Mouse (Mus musculus) cerebral cortex, adult 2 months (tissue): ENCODE data around the gene Nckipsd.

Source experiments
- whole genome bisulfite sequencing: fragments of 180-500 bp; shearing (Covaris S2); methylation state at CpG from one replicate; pipeline ENCODE4 v1.1.7; 2018; 5-methylcytosine and 5-hydroxymethylcytosine counted together

Gene Nckipsd

GRCm38 (mm10) chr9:108808163-108808665, at the start of gene Nckipsd:
Gene Nckipsd (plus strand): TSS chr9:108808368.
- WGBS: under 1% methylated on average over 62 of the region's 62 CpGs

- 96% methylated on average over 20 of the region's 20 CpGs for WGBS
These were observed 49.0 kb upstream of the Nckipsd start for GRCm38 (mm10) chr9:108759121-108759520.

DNA sequence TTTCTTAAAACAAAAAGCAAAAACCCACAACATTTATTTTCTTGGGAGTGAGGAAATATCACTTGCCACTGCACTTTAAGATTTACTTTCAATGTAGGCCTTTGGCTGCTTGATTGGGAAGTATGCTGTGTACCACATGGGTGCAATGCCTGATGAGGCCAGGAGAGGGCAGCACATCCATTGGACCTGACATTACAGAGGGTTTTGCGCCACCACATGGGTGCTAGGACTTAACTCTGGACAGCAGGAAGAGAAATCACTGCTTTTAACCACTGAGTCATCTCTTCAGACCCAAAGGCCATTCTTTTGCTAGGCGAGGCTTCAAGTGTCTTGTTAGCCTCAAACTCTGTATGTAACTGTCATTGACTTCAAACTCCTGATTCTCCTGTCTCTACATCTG, 48.4 kb upstream of the Nckipsd start:
- WGBS: 85% methylated on average over 2 of the region's 2 CpGs

- 74% methylated on average over 10 of the region's 10 CpGs for WGBS
These were observed 43.2 kb upstream of the Nckipsd start for GRCm38 (mm10) chr9:108764971-108765370.

DNA sequence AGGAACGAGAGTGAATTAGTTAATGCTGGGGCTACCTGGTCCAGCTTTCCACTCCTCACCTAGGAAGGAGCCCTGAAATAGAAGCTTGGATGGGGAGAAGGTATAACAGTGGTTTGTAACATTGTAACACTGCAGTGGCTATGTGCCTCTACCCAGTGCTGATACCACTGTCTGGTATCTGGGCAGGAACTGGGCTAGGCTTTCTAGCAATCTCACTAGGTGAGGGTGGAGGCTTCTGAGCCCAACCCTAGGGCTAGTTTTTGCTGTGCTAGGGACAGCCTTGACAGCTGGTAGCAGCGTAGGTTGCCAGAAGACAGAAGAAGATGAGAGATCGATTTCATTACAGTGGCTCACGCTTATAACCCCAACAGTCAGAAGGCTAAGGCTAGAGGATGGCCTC, 31.6 kb upstream of the Nckipsd start:
- WGBS: 88% methylated on average over 4 of the region's 4 CpGs

DNA sequence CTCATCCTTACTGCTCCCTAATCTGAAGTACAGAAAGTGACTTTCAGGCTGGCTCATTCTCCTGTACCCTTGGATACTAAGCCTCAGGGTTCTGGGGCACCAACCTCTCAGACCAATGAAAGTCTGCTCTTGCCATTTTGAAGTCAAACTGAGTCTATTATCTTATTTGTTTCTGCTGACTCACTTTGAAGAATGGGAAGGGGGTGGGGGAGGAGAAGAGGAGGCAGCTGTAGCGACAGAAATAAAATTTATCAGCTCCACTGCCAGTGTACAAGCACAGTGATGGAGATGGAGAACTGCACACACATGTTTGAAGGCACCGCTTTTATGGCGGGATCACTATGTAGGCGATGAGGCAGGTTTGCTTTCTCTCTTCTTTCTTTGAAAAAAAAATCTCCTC, 30.9 kb upstream of the Nckipsd start:
- WGBS: 70% methylated on average over 4 of the region's 4 CpGs

- WGBS: 39% methylated on average over 5 of the region's 5 CpGs
These were observed 27.2 kb upstream of the Nckipsd start for GRCm38 (mm10) chr9:108780959-108781358.

DNA sequence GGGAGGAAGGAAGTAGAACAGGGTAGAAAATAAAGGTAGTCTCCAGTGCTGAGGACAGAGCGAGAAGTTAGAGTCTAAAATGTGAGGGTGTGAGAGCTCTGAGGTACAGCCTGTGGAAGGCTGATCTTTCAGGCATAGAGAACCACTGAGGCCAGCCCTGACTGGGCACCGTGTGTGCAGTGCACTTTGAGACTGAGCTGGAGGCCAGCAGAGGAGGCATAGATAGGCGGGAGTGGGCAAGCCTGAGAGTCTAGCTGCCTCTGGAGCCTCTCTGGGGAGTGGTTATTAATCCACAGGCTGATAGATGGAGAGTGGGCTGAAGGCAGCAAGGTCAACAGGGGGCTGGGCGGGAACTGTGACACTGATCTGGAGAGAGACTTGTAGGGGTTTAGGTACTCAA, 26.3 kb upstream of the Nckipsd start:
- WGBS: 76% methylated on average over 4 of the region's 4 CpGs

DNA sequence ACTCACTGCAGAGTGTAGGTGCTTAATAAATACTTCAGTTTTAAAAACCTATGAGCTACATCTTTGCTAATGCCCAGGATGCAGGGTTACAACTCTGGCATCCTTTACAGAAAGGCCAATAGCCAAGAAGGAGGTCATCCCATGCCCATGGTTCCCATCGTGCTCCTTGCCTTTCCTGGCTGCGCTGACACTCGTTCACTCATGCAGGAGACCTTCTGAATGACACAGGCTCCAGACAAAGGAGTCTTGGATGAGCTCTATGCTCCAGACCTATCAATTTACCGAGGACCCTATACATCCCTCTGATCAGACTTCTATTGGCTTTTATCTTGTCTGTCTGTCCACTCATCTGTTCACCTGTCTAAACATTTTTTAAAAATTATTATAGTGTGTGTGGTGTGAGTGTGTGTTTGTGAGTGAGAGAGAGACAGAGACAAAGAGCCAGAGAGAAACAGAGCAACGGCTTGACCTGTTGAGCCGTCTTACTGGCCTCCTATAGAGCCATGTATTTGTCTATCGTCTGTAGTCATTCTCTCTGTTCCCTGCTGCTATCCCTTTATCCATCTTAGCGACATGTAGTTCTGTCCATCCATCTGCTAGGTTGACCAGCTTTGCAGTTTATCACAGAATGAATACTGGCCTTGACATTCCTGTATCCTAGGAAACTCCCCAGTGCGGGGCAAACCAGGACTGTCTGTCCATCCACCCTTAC, 25.2 kb upstream of the Nckipsd start:
- 22% methylated on average over 9 of the region's 9 CpGs for WGBS

- WGBS: under 1% methylated on average over 56 of the region's 56 CpGs
These were observed 24.4 kb upstream of the Nckipsd start, which contains the start of gene Ip6k2 for GRCm38 (mm10) chr9:108783548-108784463. Gene Ip6k2 (plus strand): TSS chr9:108783796.

DNA sequence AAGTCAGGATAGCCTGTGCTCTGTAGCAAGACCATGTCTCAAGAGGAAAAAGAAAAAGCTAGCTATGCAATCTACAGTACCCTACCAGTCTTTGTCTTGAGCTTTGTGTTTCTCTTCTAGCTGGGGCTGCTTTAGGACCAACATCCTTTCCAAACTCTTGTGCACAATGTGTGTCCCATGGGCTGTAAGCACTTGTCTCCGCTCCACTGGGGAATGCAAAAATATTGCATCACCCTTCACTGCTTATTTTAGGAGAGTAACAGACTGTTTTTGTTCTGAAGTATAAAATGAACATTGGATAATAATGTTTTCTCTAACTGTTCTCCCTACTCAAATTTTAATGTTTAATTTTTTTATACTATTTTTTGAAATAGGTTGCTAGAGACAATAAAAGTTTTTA, 21.7 kb upstream of the Nckipsd start:
- WGBS: 23% methylated on average over 1 of the region's 1 CpGs

- WGBS: 62% methylated on average over 2 of the region's 2 CpGs
These were observed 21.1 kb upstream of the Nckipsd start for GRCm38 (mm10) chr9:108787080-108787479.

- WGBS: 59% methylated on average over 3 of the region's 3 CpGs
These were observed 19.5 kb upstream of the Nckipsd start for GRCm38 (mm10) chr9:108788713-108789112.

GRCm38 (mm10) chr9:108792307-108792706, 15.9 kb upstream of the Nckipsd start:
- 56% methylated on average over 1 of the region's 1 CpGs for WGBS

DNA sequence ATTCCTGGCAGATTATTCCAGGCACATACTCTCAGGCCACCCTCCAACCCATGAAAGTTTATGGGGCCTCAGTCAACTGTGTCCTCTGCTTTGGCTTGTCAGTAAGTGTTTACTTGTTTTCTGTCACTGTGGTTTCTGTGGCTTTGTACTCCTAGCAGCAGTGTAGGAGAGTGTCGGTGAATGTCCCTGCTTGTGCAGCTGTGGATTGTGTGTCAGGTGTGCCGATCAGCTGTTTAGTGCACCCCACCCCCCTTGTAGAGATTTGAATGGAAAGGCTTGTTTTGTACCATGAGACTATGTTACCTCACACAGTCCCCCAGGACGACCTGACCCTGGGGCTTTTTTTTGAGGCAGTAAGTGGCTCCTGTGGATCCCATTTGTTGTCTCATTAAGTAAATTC, 15.4 kb upstream of the Nckipsd start:
- 30% methylated on average over 3 of the region's 3 CpGs for WGBS

DNA sequence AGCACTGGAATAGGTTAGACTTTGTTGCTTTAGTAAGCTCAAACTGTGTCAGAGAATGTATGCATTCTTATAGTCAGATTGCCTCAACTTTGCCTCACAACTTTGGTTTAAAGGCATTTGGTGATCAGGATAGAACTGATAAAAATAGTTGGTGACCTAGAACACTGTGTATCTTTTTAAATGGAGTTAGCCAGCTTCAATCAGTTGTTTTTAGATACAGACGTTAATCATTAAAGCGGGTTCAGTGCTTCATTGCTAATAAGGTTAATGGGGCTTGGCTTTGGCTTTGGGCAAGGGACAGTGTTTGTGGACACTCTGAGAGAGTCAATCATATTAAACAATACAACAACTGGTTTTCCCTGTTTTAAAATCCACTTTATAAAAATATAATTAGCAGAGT, 12.9 kb upstream of the Nckipsd start:
- 45% methylated on average over 2 of the region's 2 CpGs for WGBS

DNA sequence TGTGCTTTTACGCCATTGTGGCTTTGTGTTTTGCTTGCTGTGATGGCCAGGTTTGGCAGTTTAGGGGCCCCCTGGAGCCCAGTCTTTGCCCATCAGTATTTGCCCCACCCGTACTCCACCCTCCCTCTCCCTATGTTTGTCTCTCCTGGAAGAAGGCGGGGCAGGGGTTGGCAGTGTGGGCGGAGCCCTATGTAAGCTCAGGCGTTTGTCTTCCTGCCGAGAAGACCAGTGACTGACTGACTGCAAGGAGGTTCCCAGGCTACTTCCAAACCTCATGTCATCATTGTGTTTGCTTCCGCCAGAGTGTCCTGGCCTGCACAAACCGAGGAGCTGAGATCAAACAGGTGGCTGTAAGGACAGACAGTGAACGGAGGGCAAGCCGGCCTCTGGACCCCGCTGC, 12.4 kb upstream of the Nckipsd start:
- 26% methylated on average over 11 of the region's 11 CpGs for WGBS

GRCm38 (mm10) chr9:108796351-108796981, 11.7 kb upstream of the Nckipsd start:
- WGBS: 27% methylated on average over 4 of the region's 4 CpGs

DNA sequence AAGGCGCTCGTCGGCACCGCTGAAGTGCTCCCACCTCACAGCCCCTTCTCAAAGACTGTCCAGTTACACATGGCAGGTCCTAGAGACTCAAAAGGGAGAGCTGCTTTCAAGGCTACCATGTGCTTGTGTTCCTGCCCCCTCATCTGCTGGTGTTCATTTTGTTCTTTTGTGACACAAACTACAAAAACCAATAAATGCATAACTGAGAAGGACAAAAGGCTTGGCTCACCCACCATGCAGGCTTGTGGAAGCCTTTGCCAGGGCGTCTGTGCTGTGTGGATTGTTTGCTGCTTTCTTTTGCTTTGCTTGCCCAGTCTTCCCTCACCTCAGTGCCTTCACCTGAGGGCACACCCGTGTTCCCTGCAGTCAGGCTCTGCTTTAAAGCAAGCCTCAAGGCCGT, 10.7 kb upstream of the Nckipsd start:
- 53% methylated on average over 7 of the region's 7 CpGs for WGBS

DNA sequence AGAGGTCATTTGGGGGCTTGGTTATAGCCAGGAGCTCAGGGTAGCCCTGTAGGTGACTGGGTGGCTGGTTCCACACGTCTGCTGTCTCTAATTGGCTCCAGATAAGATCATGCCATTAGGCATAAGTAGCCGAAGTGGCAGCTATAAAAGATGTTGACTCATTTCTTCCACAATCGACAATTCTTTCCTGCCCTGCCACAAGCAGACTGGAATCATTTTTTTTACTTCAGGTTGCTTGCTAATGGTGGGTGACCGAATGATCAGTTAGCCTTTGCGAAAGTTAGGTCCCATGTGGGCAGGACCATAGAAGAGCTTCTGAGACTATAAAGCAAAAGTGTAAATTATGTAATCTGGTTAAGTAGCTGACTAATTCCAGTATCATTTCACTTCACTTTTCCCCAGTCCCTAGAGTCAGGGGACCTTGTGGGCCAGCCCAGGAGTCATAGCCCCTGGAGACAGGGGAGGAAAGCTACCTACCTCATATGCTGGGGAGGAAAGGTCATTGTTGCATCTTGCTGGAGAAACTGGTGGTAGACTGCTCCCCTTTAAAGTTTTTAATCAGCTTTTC, 9.6 kb upstream of the Nckipsd start:
- 59% methylated on average over 5 of the region's 5 CpGs for WGBS

GRCm38 (mm10) chr9:108799564-108799963, 8.6 kb upstream of the Nckipsd start:
- WGBS: 65% methylated on average over 3 of the region's 3 CpGs

GRCm38 (mm10) chr9:108805768-108806167, 2.4 kb upstream of the Nckipsd start:
- WGBS: 85% methylated on average over 8 of the region's 8 CpGs
